Mouse (Mus musculus) adrenal gland, postnatal 10 days (tissue): Measurements from ENCODE around the gene Shroom4. TPM values are rescaled to one million over a fixed set of nuclear protein-coding genes. Genes with fewer than 3 reads are reported as not detected.

Experiments used
- DNase-seq: peaks from one replicate; pipeline ENCODE4 v3.0.0; 2021; ENCODE audit warnings: mixed read lengths
- total RNA-seq, 2 experiments: library from RNA; stranded (reverse); gene quantifications; 2 replicates each; pipeline ENCODE4 v1.2.3; 2021

Shroom4 gene
- total RNA-seq, 2 experiments from 2014 or later: 15.3 to 17.5 TPM

DNA sequence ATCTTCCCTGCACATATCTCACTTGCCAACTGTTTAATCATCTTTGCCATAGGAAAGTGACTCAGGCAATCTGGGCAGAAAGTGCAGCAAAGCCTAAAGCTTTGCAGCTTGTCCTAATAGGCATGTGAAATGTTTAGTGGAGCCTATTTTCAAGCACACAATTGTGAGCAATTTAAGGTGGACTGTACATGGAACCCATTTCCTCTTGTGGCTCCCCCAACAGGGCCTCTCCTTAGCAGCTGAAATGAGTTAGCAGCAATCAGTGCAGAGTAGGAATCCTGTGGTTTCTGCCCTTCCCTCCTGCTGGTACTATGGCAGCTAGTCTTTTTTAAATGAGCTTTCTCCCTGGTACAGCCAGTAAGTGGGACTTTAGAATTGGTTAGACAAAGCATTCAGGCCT, 95.8 kb downstream of the Shroom4 start:
- no peak for DNase-seq

DNA sequence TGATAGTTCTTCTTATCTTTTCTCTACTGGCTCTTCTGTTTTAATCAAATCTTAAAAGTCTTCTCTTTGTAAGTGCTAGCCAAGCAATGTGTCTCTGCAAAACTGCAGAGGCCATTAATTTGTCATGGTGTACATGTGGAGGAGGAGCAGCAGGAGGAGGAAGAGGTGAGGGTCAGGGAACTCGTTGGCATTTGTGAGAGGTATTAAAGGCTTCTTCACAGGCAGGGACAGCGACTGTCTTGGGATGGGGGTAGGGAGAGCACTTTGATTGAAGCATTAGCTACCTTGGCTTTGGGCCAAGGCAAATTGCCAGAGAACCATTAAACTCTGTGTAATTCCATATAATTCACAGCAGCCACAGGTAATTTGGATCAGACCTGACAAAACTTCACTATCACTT, 96.7 kb downstream of the Shroom4 start:
- no peak for DNase-seq

- DNase-seq: no peak
These were observed 102.2 kb downstream of the Shroom4 start for GRCm38 (mm10) chrX:6501850-6502249.

- DNase-seq: no peak
These were observed 117.6 kb downstream of the Shroom4 start for GRCm38 (mm10) chrX:6517217-6517616.

DNA sequence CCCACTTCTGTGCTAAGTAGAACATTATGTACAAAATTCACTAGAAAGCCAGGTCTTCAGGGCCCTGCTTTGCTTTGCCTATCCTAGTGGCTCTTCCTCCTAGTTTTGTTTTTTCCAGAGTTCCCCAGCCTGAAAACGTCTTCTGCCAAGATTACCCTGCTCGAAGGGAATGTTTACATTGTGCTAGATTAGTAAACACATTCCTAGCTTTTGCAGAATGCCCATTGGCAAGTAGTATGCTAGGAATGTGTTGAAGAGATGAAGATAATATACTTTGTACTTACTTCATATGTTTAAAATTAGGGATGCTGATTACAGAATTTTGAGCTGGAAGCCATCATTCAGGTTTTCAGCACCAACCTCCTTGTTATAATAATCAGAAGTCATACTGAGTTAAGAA, 118.8 kb downstream of the Shroom4 start:
- DNase-seq: no peak

- DNase-seq: peak; percentile 31
These were observed 123.3 kb downstream of the Shroom4 start for GRCm38 (mm10) chrX:6522935-6523334.

DNA sequence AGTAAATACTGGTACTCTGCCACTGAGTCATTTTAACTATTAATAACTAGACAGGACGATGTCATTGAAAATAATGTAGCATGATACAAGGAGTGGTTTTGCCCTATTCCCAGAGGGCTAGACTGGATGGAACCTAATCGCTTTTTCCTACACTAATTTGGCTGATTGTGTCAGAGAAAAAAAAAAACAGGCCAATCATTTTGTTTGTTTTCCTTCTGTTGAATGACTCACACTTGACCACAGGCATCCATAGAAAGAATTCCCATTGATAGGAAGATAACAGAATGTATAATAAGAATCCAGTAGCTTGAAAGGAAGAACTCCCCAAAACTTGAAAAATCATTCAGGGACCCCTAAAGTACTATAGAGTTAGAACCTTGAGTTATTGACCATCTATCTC, 137.0 kb downstream of the Shroom4 start:
- no peak for DNase-seq

- no peak for DNase-seq
These were observed 138.0 kb downstream of the Shroom4 start for GRCm38 (mm10) chrX:6537689-6538088.

- DNase-seq: no peak
These were observed 165.4 kb downstream of the Shroom4 start for GRCm38 (mm10) chrX:6565066-6565465.

DNA sequence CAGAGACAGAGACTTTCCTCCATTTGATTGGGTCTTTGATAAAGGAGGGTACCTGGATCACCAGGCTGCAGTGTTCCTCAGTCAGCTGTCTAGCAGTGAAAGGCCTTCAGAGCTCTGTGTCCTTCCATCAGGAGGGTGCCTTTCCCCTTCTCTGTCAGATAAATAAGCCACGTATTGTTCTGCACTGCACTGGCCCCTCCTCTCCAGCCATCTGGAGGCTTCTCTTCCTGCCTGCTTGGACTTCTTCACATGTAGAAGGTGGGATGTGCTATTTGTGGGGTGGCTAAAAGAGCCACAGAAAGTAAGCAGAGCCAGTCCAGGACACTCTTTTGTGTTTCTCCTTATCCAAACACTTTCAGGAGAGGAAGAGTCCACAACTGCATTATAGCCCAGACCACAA, 174.9 kb downstream of the Shroom4 start:
- DNase-seq: no peak

GRCm38 (mm10) chrX:6577001-6577400, 177.3 kb downstream of the Shroom4 start:
- peak; percentile 14 for DNase-seq

DNA sequence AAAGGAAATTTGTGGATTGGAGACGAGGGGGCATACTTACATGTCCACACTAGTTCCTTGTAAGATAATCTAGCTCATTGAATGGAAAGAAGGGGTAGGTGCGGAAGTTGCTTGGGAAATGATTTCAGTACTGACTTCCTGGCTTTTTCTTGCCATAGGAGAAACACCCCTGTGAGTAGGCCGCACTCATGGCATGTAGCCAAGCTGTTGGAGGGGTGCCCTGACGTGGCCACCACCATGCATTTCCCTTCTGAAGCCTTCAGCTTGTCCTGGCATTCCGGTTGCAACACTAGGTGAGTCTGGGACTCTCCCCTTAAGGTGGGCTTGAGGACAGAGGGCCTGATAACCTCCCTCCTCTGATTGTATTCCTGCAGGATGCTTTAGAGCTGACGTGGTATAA, 181.0 kb downstream of the Shroom4 start:
- peak; percentile 5 for DNase-seq

GRCm38 (mm10) chrX:6581181-6581580, 181.5 kb downstream of the Shroom4 start:
- DNase-seq: peak; percentile 3

DNA sequence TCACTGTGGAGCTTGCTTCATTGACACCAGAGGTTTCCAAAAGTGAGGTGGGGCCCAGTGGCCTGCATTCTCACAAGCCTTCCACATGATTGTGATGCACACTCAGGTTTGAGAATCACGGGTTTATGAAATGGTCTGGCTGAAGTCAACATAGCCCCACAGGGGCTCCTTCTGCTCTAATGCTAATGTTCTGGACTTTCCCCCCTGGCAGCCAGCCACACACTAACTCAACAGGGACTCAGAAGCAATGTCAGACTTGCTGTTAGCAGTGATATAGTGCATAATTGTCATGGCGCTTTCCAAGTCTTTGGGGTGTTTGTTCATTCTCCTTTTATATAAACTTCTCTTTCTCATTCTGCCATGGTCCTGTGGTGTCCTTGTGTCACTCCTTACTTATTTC, 183.0 kb downstream of the Shroom4 start:
- DNase-seq: peak; percentile 21

DNA sequence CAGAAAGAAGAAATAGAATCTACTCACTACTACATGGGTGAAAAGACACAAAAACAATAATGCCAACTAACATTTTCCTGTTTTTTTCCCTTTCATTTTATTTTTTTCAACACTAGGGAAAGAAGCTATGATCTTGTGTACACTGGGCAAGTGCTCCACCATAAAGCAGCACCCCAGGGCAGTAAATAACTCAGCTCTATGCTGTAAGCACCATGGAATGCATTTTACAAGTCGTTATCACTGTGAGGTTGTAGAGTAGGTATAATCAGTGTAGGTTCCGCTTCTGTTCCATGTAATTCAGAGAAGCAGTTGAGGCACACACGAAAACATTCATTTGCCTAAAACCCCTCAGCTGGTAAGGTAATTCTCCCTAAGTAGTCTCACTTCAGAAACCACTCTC, 194.5 kb downstream of the Shroom4 start:
- no peak for DNase-seq

GRCm38 (mm10) chrX:6654024-6654423, 254.4 kb downstream of the Shroom4 start:
- DNase-seq: peak; percentile 35

GRCm38 (mm10) chrX:6658820-6659324, 259.2 kb downstream of the Shroom4 start:
- DNase-seq: no peak

Other genes starting within 250 kb of the Shroom4 start
- 1 to 10 TPM; 5.0 to 6.8 TPM for gene Nudt10, start 226.8 kb upstream of the Shroom4 start, total RNA-seq
- under 1 TPM; 0.12 to 0.15 TPM for gene Bmp15, start 79.1 kb upstream of the Shroom4 start, total RNA-seq